Mouse (Mus musculus): Measurements from ENCODE around the gene Fam102a.
"Not testable (repeated sequence)": the region's sequence is repeated elsewhere in the genome, so short reads cannot be mapped to it uniquely, and the experiment has no call there.

The Fam102a gene

GRCm38 (mm10) chr2:32534733-32535471, at the start of gene Fam102a:
TSS of gene Fam102a (plus strand) at chr2:32535332.
- ATAC-seq (ENCODE audit: low TSS enrichment) = peak; percentile 87

- ATAC-seq (ENCODE audit: low TSS enrichment) = no peak
Observed at GRCm38 (mm10) chr2:32485751-32486150, 49.4 kb upstream of the Fam102a start.

- no peak for ATAC-seq (ENCODE audit: low TSS enrichment)
Observed at GRCm38 (mm10) chr2:32486155-32486554, 49.0 kb upstream of the Fam102a start.

GRCm38 (mm10) chr2:32487124-32487623, 48.0 kb upstream of the Fam102a start:
- peak; percentile 83; the same call in 1 of the 2 replicates for ATAC-seq (ENCODE audit: low TSS enrichment)

GRCm38 (mm10) chr2:32488679-32489078, 46.5 kb upstream of the Fam102a start:
- peak; percentile 78; the same call in 1 of the 2 replicates for ATAC-seq (ENCODE audit: low TSS enrichment)

GRCm38 (mm10) chr2:32490730-32491129, 44.4 kb upstream of the Fam102a start:
- ATAC-seq (ENCODE audit: low TSS enrichment) = not testable (repeated sequence)

- no peak for ATAC-seq (ENCODE audit: low TSS enrichment)
Observed at GRCm38 (mm10) chr2:32492661-32493060, 42.5 kb upstream of the Fam102a start.

GRCm38 (mm10) chr2:32493301-32493701, 41.8 kb upstream of the Fam102a start:
- ATAC-seq (ENCODE audit: low TSS enrichment) = no peak

- ATAC-seq (ENCODE audit: low TSS enrichment) = no peak
Observed at GRCm38 (mm10) chr2:32494522-32494921, 40.6 kb upstream of the Fam102a start.

GRCm38 (mm10) chr2:32495185-32495726, 39.9 kb upstream of the Fam102a start:
- no peak for ATAC-seq (ENCODE audit: low TSS enrichment)

GRCm38 (mm10) chr2:32496190-32496589, 38.9 kb upstream of the Fam102a start:
- no peak for ATAC-seq (ENCODE audit: low TSS enrichment)

GRCm38 (mm10) chr2:32499365-32499764, 35.8 kb upstream of the Fam102a start:
- ATAC-seq (ENCODE audit: low TSS enrichment) = no peak

GRCm38 (mm10) chr2:32500461-32500860, 34.7 kb upstream of the Fam102a start:
- ATAC-seq (ENCODE audit: low TSS enrichment) = no peak

GRCm38 (mm10) chr2:32501754-32502324, 33.3 kb upstream of the Fam102a start:
- ATAC-seq (ENCODE audit: low TSS enrichment) = no peak

GRCm38 (mm10) chr2:32502843-32503242, 32.3 kb upstream of the Fam102a start:
- no peak for ATAC-seq (ENCODE audit: low TSS enrichment)

- no peak for ATAC-seq (ENCODE audit: low TSS enrichment)
Observed at GRCm38 (mm10) chr2:32503588-32503987, 31.5 kb upstream of the Fam102a start.

GRCm38 (mm10) chr2:32505536-32505935, 29.6 kb upstream of the Fam102a start:
- ATAC-seq (ENCODE audit: low TSS enrichment) = no peak

GRCm38 (mm10) chr2:32506673-32507668, 28.2 kb upstream of the Fam102a start:
- no peak for ATAC-seq (ENCODE audit: low TSS enrichment)

- ATAC-seq (ENCODE audit: low TSS enrichment) = no peak
Observed at GRCm38 (mm10) chr2:32507906-32508305, 27.2 kb upstream of the Fam102a start.

- ATAC-seq (ENCODE audit: low TSS enrichment) = no peak
Observed at GRCm38 (mm10) chr2:32509287-32509686, 25.8 kb upstream of the Fam102a start.

GRCm38 (mm10) chr2:32509896-32510295, 25.2 kb upstream of the Fam102a start:
- ATAC-seq (ENCODE audit: low TSS enrichment) = no peak

GRCm38 (mm10) chr2:32512592-32512991, 22.5 kb upstream of the Fam102a start:
- no peak for ATAC-seq (ENCODE audit: low TSS enrichment)
